Comparison of ENCODE assay signal across 10 mouse cellular contexts in the genomic region with DNA sequence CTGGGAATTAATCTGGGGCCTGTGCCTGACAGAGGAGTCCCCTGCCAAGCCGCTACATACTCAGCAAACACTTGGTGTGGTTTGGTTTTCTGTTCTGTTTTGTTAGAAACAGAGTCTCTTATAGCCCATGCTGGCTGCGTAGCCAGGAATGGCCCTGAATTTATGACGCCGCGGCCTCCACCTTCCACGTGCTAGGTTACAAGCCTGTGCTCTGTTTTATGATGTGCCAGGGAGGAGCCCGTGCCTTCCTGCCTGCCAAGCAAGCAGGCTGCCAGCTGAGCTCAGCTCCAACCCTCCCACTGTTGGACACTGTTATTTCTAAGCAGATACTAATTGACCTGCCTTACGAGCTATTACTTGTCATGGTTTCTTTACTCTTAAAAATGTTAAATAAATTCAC.
A peak's percentile ranks its signal among the peaks of the same experiment; 100 is the strongest.
DNase-seq lines count a peak whose midpoint lies in the region; ATAC-seq lines count a peak whose summit lies in the region.
"Had no signal": no experiment of that assay in that cellular context is flagged by ENCODE, and none has a peak within 500 bp of the region (broad histone marks: within the 10 kb centered on the region; RNA-seq: fewer than 3 reads in every experiment).

No protein-coding gene starts in this region.

- DNase-seq in heart, adult 11 months, result peak; percentile 93
- DNase-seq in right cerebral cortex, postnatal 4 days, result peak; percentile 10
- no peak for DNase-seq in right cerebral cortex, adult 18-20 months
- DNase-seq in heart, postnatal 36 days, result peak; percentile 36 to 39
- peak; percentile 19 for DNase-seq in ovary, postnatal 14 days (ENCODE audit: low spot score)
- no peak for DNase-seq in retina, postnatal 1 day
- DNase-seq in spleen, postnatal 36 days (ENCODE audit: low spot score in 2 of 2), result no peak
- DNase-seq: thymus, adult 18-20 months had no signal

- no peak overlapping the region for H3K4me3 ChIP-seq in heart, embryonic 12.5 days
- H3K4me3 ChIP-seq: liver, embryonic 15.5 days had no signal

- 93% methylated on average over 8 of the region's 8 CpGs for WGBS in heart, embryonic 12.5 days

- no peak overlapping the region for H3K4me2 ChIP-seq in heart, embryonic 12.5 days
- H3K4me2 ChIP-seq: liver, embryonic 15.5 days had no signal

- intact Hi-C loops in heart, postnatal 36 days (cut with DNase I), result no loop called here

- H3K9ac ChIP-seq in heart, embryonic 12.5 days, result no peak overlapping the region
- H3K9ac ChIP-seq: liver, embryonic 15.5 days had no signal

- no peak overlapping the region for H3K27ac ChIP-seq in heart, embryonic 12.5 days (ENCODE audit: poor library complexity, severe bottlenecking)
- H3K27ac ChIP-seq: liver, embryonic 15.5 days had no signal

- peaks cover 24% of the 10 kb centered on the region for H3K4me1 ChIP-seq in heart, embryonic 12.5 days (replicated peaks)
- H3K4me1 ChIP-seq: liver, embryonic 15.5 days had no signal

- peaks cover 8% of the 10 kb centered on the region; the same call in 1 of the 2 replicates for H3K36me3 ChIP-seq in heart, embryonic 12.5 days

- no peak for ATAC-seq in heart, embryonic 12.5 days (ENCODE audit: insufficient number of reproducible peaks, low FRiP score)

- no peaks in the 10 kb centered on the region for H3K27me3 ChIP-seq in heart, embryonic 12.5 days (replicated peaks)
- H3K27me3 ChIP-seq: liver, embryonic 15.5 days had no signal

- no peaks in the 10 kb centered on the region for H3K9me3 ChIP-seq in heart, embryonic 12.5 days (replicated peaks)
- H3K9me3 ChIP-seq: liver, embryonic 15.5 days had no signal

Comparison
In these comparisons a context has a peak if more than half of its experiments do, and no peak if none do; other contexts are left out.
1. DNase-seq: peak in heart, adult 11 months (single experiment), right cerebral cortex, postnatal 4 days (single experiment), heart, postnatal 36 days (2 of 2) and ovary, postnatal 14 days (single experiment); none in right cerebral cortex, adult 18-20 months (single experiment), retina, postnatal 1 day (single experiment) and spleen, postnatal 36 days (0 of 2).